10 mouse cellular contexts compared by ENCODE assay signal in the genomic region with DNA sequence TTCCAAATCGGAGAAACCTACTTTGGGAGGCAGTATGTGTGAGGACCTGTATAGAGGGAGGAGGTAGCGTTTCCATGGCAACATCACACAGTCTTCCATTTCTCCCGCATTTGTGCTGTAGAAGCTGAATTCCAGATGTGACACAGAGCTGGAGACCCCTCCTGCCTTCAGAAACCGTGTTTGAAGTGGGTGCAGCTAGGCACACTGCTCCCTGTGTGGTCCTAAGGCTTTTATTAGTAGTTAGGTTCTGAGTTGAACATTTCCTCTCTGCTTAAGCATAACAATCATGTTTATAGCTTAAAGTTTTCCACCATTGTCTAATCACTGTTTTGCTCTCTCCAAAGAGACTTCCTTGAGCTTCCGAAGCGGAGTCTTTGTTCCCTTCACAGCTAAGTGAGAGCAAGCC. TPM values are rescaled to one million over a fixed set of nuclear protein-coding genes. Genes with fewer than 3 reads are reported as not detected.
DNase-seq lines count a peak whose midpoint lies in the region; ATAC-seq and TF ChIP-seq lines count a peak whose summit lies in the region.
"Had no signal": no experiment of that assay in that cellular context is flagged by ENCODE, and none has a peak within 500 bp of the region (broad histone marks: within the 10 kb centered on the region; RNA-seq: fewer than 3 reads in every experiment).

No protein-coding gene starts in this region.

- peak; percentile 41 for ATAC-seq in lung, postnatal 0 days
- ATAC-seq in forebrain, embryonic 12.5 days (ENCODE audit: low FRiP score) = no peak
- peak; percentile 58; the same call in 1 of the 2 replicates for ATAC-seq in limb, embryonic 11.5 days (ENCODE audit: insufficient number of reproducible peaks, low FRiP score, low TSS enrichment, low read depth)
- no peak for ATAC-seq in stomach, embryonic 16.5 days (ENCODE audit: insufficient read depth, low FRiP score)

- peak; percentile 33 for DNase-seq in lung, postnatal 0 days (ENCODE audit: low spot score)
- no peak for DNase-seq in lung, adult 18-20 months
- peak; percentile 84 for DNase-seq in limb, embryonic 11.5 days (ENCODE audit: low spot score)
- DNase-seq in adrenal gland, adult 2 months = no peak
- no peak for DNase-seq in urinary bladder, postnatal 36 days (ENCODE audit: low spot score in 2 of 2)
- DNase-seq in right cerebral cortex, adult 18-20 months = no peak
- DNase-seq: heart, postnatal 10 days had no signal

- no peak overlapping the region for H3K4me3 ChIP-seq in lung, postnatal 0 days (ENCODE audit: low read depth, low read length)
- no peak overlapping the region for H3K4me3 ChIP-seq in forebrain, embryonic 12.5 days (replicated peaks)
- no peak overlapping the region for H3K4me3 ChIP-seq in limb, embryonic 11.5 days (ENCODE audit: low read depth, low read length)
- no peak overlapping the region for H3K4me3 ChIP-seq in stomach, embryonic 16.5 days (replicated peaks; ENCODE audit: low read length)

- no peak overlapping the region for H3K9ac ChIP-seq in lung, postnatal 0 days (replicated peaks; ENCODE audit: low read depth)
- H3K9ac ChIP-seq in forebrain, embryonic 12.5 days = no peak overlapping the region
- H3K9ac ChIP-seq in limb, embryonic 11.5 days (ENCODE audit: low read length) = peak overlapping the region; percentile 2; the same call in 1 of the 2 replicates
- H3K9ac ChIP-seq in stomach, embryonic 16.5 days (ENCODE audit: low read length) = peak overlapping the region; percentile 6

- WGBS in lung, postnatal 0 days = 28% methylated on average over 6 of the region's 6 CpGs
- 16% methylated on average over 6 of the region's 6 CpGs for WGBS in forebrain, embryonic 12.5 days
- WGBS in limb, embryonic 11.5 days = 6% methylated on average over 6 of the region's 6 CpGs
- WGBS in stomach, embryonic 16.5 days = 28% methylated on average over 6 of the region's 6 CpGs

- H3K4me1 ChIP-seq in lung, postnatal 0 days (ENCODE audit: insufficient read depth, low read depth, low read length) = peaks cover 10% of the 10 kb centered on the region; the same call in 1 of the 2 replicates
- H3K4me1 ChIP-seq in forebrain, embryonic 12.5 days = peaks cover 59% of the 10 kb centered on the region
- peaks cover 74% of the 10 kb centered on the region for H3K4me1 ChIP-seq in limb, embryonic 11.5 days (ENCODE audit: control insufficient read depth, insufficient read depth, low read length)
- H3K4me1 ChIP-seq in stomach, embryonic 16.5 days (ENCODE audit: control insufficient read depth, insufficient read depth, low read length) = peaks cover 68% of the 10 kb centered on the region

- no peak overlapping the region for H3K4me2 ChIP-seq in lung, postnatal 0 days (replicated peaks; ENCODE audit: low read depth, low read length)
- 0 out of 2 replicates have a peak overlapping the region, but pooled peaks have one; percentile 10 for H3K4me2 ChIP-seq in forebrain, embryonic 12.5 days
- peak overlapping the region; percentile 24 for H3K4me2 ChIP-seq in limb, embryonic 11.5 days (ENCODE audit: low read depth, severe bottlenecking)
- peak overlapping the region; percentile 8; the same call in 1 of the 2 replicates for H3K4me2 ChIP-seq in stomach, embryonic 16.5 days (ENCODE audit: low read depth, low read length)
- H3K4me2 ChIP-seq: liver, embryonic 11.5 days had no signal

- TF ChIP-seq CTCF in lung, postnatal 0 days (IDR thresholded peaks at IDR 0.05) = no peak

- peak overlapping the region; percentile 21 for H3K27ac ChIP-seq in lung, postnatal 0 days (ENCODE audit: low read length)
- H3K27ac ChIP-seq in forebrain, embryonic 12.5 days = peak overlapping the region; percentile 31; the same call in 1 of the 2 replicates
- H3K27ac ChIP-seq in limb, embryonic 11.5 days (replicated peaks; ENCODE audit: low read depth, low read length) = peak overlapping the region; percentile 88
- peak overlapping the region; percentile 76 for H3K27ac ChIP-seq in stomach, embryonic 16.5 days (ENCODE audit: low read length)

- no peaks in the 10 kb centered on the region for H3K27me3 ChIP-seq in lung, postnatal 0 days (replicated peaks; ENCODE audit: insufficient read depth, low read length)
- H3K27me3 ChIP-seq in forebrain, embryonic 12.5 days = 0 out of 2 replicates have a peak, but pooled peaks cover 5% of the 10 kb centered on the region
- H3K27me3 ChIP-seq in limb, embryonic 11.5 days (ENCODE audit: control insufficient read depth, insufficient read depth, low read length) = no peaks in the 10 kb centered on the region
- no peaks in the 10 kb centered on the region for H3K27me3 ChIP-seq in stomach, embryonic 16.5 days (ENCODE audit: control insufficient read depth, insufficient read depth, low read length)

- peak; percentile 47; the same call in 1 of the 2 replicates for TF ChIP-seq EP300 in lung, postnatal 0 days (IDR thresholded peaks at IDR 0.05)

- no peaks in the 10 kb centered on the region for H3K9me3 ChIP-seq in lung, postnatal 0 days (ENCODE audit: low read length)
- H3K9me3 ChIP-seq in forebrain, embryonic 12.5 days = no peaks in the 10 kb centered on the region
- H3K9me3 ChIP-seq in limb, embryonic 11.5 days (ENCODE audit: control insufficient read depth, low read length) = no peaks in the 10 kb centered on the region
- no peaks in the 10 kb centered on the region for H3K9me3 ChIP-seq in stomach, embryonic 16.5 days (replicated peaks; ENCODE audit: control insufficient read depth, low read length)

- H3K36me3 ChIP-seq in lung, postnatal 0 days (ENCODE audit: insufficient read depth, low read length) = no peaks in the 10 kb centered on the region
- no peaks in the 10 kb centered on the region for H3K36me3 ChIP-seq in forebrain, embryonic 12.5 days (replicated peaks)
- H3K36me3 ChIP-seq in limb, embryonic 11.5 days (ENCODE audit: control insufficient read depth, insufficient read depth, low read length) = no peaks in the 10 kb centered on the region
- no peaks in the 10 kb centered on the region for H3K36me3 ChIP-seq in stomach, embryonic 16.5 days (ENCODE audit: control insufficient read depth, insufficient read depth, low read length)

RNA-seq across cellular contexts. Expression of a gene that starts 29.1 kb away (rescaled TPM):
- 2.1 and 2.2 TPM in 2 replicates for polyA plus RNA-seq in lung, postnatal 0 days (2015; fragmentation: Nextera tagmentation; extraction: Ambion mirVana)
- polyA plus RNA-seq in forebrain, embryonic 12.5 days (2016; fragmentation: Nextera tagmentation; extraction: Ambion mirVana) = 5.1 and 5.4 TPM in 2 replicates
- 11.3 and 12.3 TPM in 2 replicates for polyA plus RNA-seq in limb, embryonic 11.5 days (2014; fragmentation: Nextera tagmentation; extraction: Ambion mirVana)
- polyA plus RNA-seq in stomach, embryonic 16.5 days (2015; fragmentation: Nextera tagmentation; extraction: Ambion mirVana) = 2.5 and 2.7 TPM in 2 replicates
- total RNA-seq in adrenal gland, adult 2 months (2021) = 1 to 10 TPM; 2.0 to 3.4 TPM
- polyA plus RNA-seq in adrenal gland, adult 2 months (2012; rRNA removed) = 1.2 and 1.3 TPM in 2 replicates

RNA-seq across cellular contexts. Expression of a gene that starts 46.8 kb away (rescaled TPM):
- polyA plus RNA-seq in lung, postnatal 0 days (2015; fragmentation: Nextera tagmentation; extraction: Ambion mirVana) = 37.3 and 44.8 TPM in 2 replicates
- 1.8 and 2.4 TPM in 2 replicates for polyA plus RNA-seq in forebrain, embryonic 12.5 days (2016; fragmentation: Nextera tagmentation; extraction: Ambion mirVana)
- polyA plus RNA-seq in limb, embryonic 11.5 days (2014; fragmentation: Nextera tagmentation; extraction: Ambion mirVana) = 17.8 and 18.7 TPM in 2 replicates
- 20.9 and 22.8 TPM in 2 replicates for polyA plus RNA-seq in stomach, embryonic 16.5 days (2015; fragmentation: Nextera tagmentation; extraction: Ambion mirVana)
- total RNA-seq in adrenal gland, adult 2 months (2021) = 10 to 100 TPM; 39.8 to 44.1 TPM
- 7.1 and 8.2 TPM in 2 replicates for polyA plus RNA-seq in adrenal gland, adult 2 months (2012; rRNA removed)

Comparison
In these comparisons a context has a peak if more than half of its experiments do, and no peak if none do; other contexts are left out.
1. DNase-seq: peak in lung, postnatal 0 days (single experiment) and limb, embryonic 11.5 days (single experiment); none in lung, adult 18-20 months (0 of 2), adrenal gland, adult 2 months (single experiment), urinary bladder, postnatal 36 days (0 of 2) and right cerebral cortex, adult 18-20 months (single experiment).
2. ATAC-seq: peak in lung, postnatal 0 days (single experiment) and limb, embryonic 11.5 days (single experiment); none in forebrain, embryonic 12.5 days (single experiment) and stomach, embryonic 16.5 days (single experiment).
3. H3K27ac ChIP-seq: peak in every context shown above with its lines; median percentile 88 in limb, embryonic 11.5 days; 76 in stomach, embryonic 16.5 days; 31 in forebrain, embryonic 12.5 days; 21 in lung, postnatal 0 days.
4. H3K9ac ChIP-seq: peak in limb, embryonic 11.5 days (single experiment) and stomach, embryonic 16.5 days (single experiment); none in lung, postnatal 0 days (single experiment) and forebrain, embryonic 12.5 days (single experiment).